In genomic region chr1:61472579-61473242, GRCm38 (mm10) we compare ENCODE assay signal across 11 mouse cellular contexts.
DNase-seq lines count a peak whose midpoint lies in the region; ATAC-seq lines count a peak whose summit lies in the region.
"Had no signal": no experiment of that assay in that cellular context is flagged by ENCODE, and none has a peak within 500 bp of the region (broad histone marks: within the 10 kb centered on the region; RNA-seq: fewer than 3 reads in every experiment).

No protein-coding gene starts in this region.

- no peaks in the 10 kb centered on the region for H3K36me3 ChIP-seq in forebrain, embryonic 16.5 days (ENCODE audit: control insufficient read depth, insufficient read depth)
- H3K36me3 ChIP-seq in hindbrain, embryonic 14.5 days (replicated peaks; ENCODE audit: control insufficient read depth, insufficient read depth): no peaks in the 10 kb centered on the region
- no peaks in the 10 kb centered on the region for H3K36me3 ChIP-seq in heart, embryonic 11.5 days (ENCODE audit: control insufficient read depth, insufficient read depth, low read length)
- H3K36me3 ChIP-seq: G1E; liver, embryonic 15.5 days had no signal

- peak overlapping the region; percentile 19 for H3K4me3 ChIP-seq in forebrain, embryonic 16.5 days (replicated peaks; ENCODE audit: low read length)
- peak overlapping the region; percentile 21 for H3K4me3 ChIP-seq in hindbrain, embryonic 14.5 days (replicated peaks; ENCODE audit: low read length)
- H3K4me3 ChIP-seq in heart, embryonic 11.5 days (ENCODE audit: low read depth, low read length): no peak overlapping the region
- H3K4me3 ChIP-seq: liver, embryonic 15.5 days had no signal

- peak overlapping the region; percentile 2; the same call in 1 of the 2 replicates for H3K9ac ChIP-seq in forebrain, embryonic 16.5 days (replicated peaks; ENCODE audit: low read depth, low read length)
- H3K9ac ChIP-seq in hindbrain, embryonic 14.5 days: peak overlapping the region; percentile 69
- no peak overlapping the region for H3K9ac ChIP-seq in heart, embryonic 11.5 days (ENCODE audit: low read depth, low read length)
- H3K9ac ChIP-seq: liver, embryonic 15.5 days had no signal

- intact Hi-C loops in left cerebral cortex, postnatal 36 days (cut with DNase I): no loop called here
- intact Hi-C loops in gastrocnemius, postnatal 36 days (cut with DNase I): no loop called here

- no peaks in the 10 kb centered on the region for H3K9me3 ChIP-seq in forebrain, embryonic 16.5 days (ENCODE audit: control insufficient read depth, low read length)
- no peaks in the 10 kb centered on the region for H3K9me3 ChIP-seq in hindbrain, embryonic 14.5 days (ENCODE audit: control insufficient read depth, low read length)
- H3K9me3 ChIP-seq in heart, embryonic 11.5 days (replicated peaks; ENCODE audit: control insufficient read depth, low read length): no peaks in the 10 kb centered on the region
- H3K9me3 ChIP-seq: G1E; liver, embryonic 15.5 days had no signal

- H3K4me2 ChIP-seq in forebrain, embryonic 16.5 days (ENCODE audit: low read length): peak overlapping the region; percentile 48
- H3K4me2 ChIP-seq in hindbrain, embryonic 14.5 days (replicated peaks): peak overlapping the region; percentile 63
- no peak overlapping the region for H3K4me2 ChIP-seq in heart, embryonic 11.5 days
- H3K4me2 ChIP-seq: liver, embryonic 15.5 days had no signal

- peaks cover 10% of the 10 kb centered on the region for H3K4me1 ChIP-seq in forebrain, embryonic 16.5 days (replicated peaks; ENCODE audit: control insufficient read depth, insufficient read depth, low read length)
- peaks cover 16% of the 10 kb centered on the region for H3K4me1 ChIP-seq in hindbrain, embryonic 14.5 days (replicated peaks; ENCODE audit: control insufficient read depth, insufficient read depth, low read length)
- no peaks in the 10 kb centered on the region for H3K4me1 ChIP-seq in heart, embryonic 11.5 days (ENCODE audit: control insufficient read depth, insufficient read depth, low read length)
- H3K4me1 ChIP-seq: liver, embryonic 15.5 days had no signal

- no peaks in the 10 kb centered on the region for H3K27me3 ChIP-seq in forebrain, embryonic 16.5 days (replicated peaks; ENCODE audit: control insufficient read depth, insufficient read depth, low read length)
- H3K27me3 ChIP-seq in hindbrain, embryonic 14.5 days (ENCODE audit: control insufficient read depth, insufficient read depth, low read length): no peaks in the 10 kb centered on the region
- H3K27me3 ChIP-seq in heart, embryonic 11.5 days (ENCODE audit: control insufficient read depth, insufficient read depth, low read length): no peaks in the 10 kb centered on the region
- H3K27me3 ChIP-seq: liver, embryonic 15.5 days had no signal

- DNase-seq in hindbrain, embryonic 14.5 days (ENCODE audit: low spot score): peak; percentile 69
- peak; percentile 13 to 21 for DNase-seq in left cerebral cortex, postnatal 36 days (ENCODE audit: low spot score in 2 of 2)
- peak; percentile 12 for DNase-seq in right cerebral cortex, adult 18-20 months
- DNase-seq in yolk sac, embryonic 10.5 days (ENCODE audit: low spot score): no peak
- DNase-seq in gastrocnemius, postnatal 36 days: no peak
- DNase-seq: adrenal gland, adult 8-10 months; heart, postnatal 36 days had no signal

- peak; percentile 61 for ATAC-seq in forebrain, embryonic 16.5 days
- ATAC-seq in hindbrain, embryonic 14.5 days (ENCODE audit: low FRiP score): peak; percentile 64
- no peak for ATAC-seq in heart, embryonic 11.5 days (replicated peaks; ENCODE audit: insufficient number of reproducible peaks, low FRiP score, low TSS enrichment)

- 46% methylated on average over 13 of the region's 13 CpGs for WGBS in forebrain, embryonic 16.5 days
- WGBS in hindbrain, embryonic 14.5 days: 27% methylated on average over 13 of the region's 13 CpGs
- 74% methylated on average over 13 of the region's 13 CpGs for WGBS in heart, embryonic 11.5 days (ENCODE audit: insufficient replicate concordance)

- peak overlapping the region; percentile 82 for H3K27ac ChIP-seq in forebrain, embryonic 16.5 days (ENCODE audit: low read length)
- H3K27ac ChIP-seq in hindbrain, embryonic 14.5 days: peak overlapping the region; percentile 97
- no peak overlapping the region for H3K27ac ChIP-seq in heart, embryonic 11.5 days (ENCODE audit: low read depth, low read length)
- H3K27ac ChIP-seq: liver, embryonic 15.5 days had no signal

Comparison
In these comparisons a context has a peak if more than half of its experiments do, and no peak if none do; other contexts are left out.
1. DNase-seq: peak in hindbrain, embryonic 14.5 days (single experiment), left cerebral cortex, postnatal 36 days (2 of 2) and right cerebral cortex, adult 18-20 months (single experiment); none in yolk sac, embryonic 10.5 days (single experiment) and gastrocnemius, postnatal 36 days (0 of 2).